Mouse (Mus musculus): Measurements from ENCODE around the gene Tapt1.
"Not testable (repeated sequence)": the region's sequence is repeated elsewhere in the genome, so short reads cannot be mapped to it uniquely, and the experiment has no call there.

Tapt1 gene

DNA sequence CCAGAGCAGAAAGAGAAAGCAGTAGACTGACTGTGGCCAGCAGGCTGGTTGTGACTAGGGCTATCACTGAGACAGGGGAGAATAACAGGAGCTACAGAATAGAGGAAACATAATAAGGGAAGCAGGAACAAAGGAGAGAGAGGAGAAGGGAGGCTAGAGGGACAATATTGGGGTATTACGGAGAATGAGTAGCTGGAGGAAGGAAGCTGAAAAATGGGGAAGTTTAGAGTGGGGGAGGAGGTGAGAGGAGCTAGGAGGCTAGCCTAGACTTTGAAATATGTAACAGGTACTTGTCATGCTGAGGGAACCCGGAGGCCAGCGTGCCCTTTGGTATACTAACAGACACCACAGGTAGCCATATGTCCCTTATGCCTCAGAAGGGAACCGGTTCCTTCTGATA, 98.9 kb downstream of the Tapt1 start:
- DNase-seq (ENCODE audit: low spot score in 2 of 2), result no peak

DNA sequence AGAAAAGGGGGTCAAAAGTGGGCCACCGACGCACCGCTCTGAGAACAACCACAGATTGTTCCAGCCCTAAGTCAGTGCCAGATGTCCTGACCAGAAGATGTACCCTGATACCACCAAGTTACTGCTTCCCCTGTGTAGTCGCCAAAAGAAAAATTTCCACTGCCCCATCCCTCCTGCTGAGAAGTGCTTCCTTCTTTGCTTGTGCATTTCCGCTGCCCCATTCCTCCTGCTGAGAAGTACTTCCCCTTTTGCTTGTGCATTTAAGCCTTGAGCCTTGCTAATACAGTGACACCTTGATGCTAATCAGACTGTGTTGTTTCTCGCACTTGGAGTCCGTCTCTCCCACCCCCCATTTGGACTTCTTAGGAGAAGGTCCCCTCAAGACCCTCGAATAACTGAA, 99.9 kb downstream of the Tapt1 start:
- not testable (repeated sequence) for DNase-seq (ENCODE audit: low spot score in 2 of 2)
